8 mouse cellular contexts compared by ENCODE assay signal in genomic region chr6:73314923-73315603, GRCm38 (mm10).
DNase-seq lines count a peak whose midpoint lies in the region; ATAC-seq and TF ChIP-seq lines count a peak whose summit lies in the region.

No protein-coding gene starts in this region.

- TF ChIP-seq CTCF in gastrocnemius, adult 2 months (IDR thresholded peaks at IDR 0.05): no peak

- H3K27me3 ChIP-seq in limb, embryonic 10.5 days (ENCODE audit: low read depth, poor library complexity, severe bottlenecking): no peaks in the 10 kb centered on the region
- H3K27me3 ChIP-seq in midbrain, embryonic 10.5 days (ENCODE audit: low read depth, poor library complexity, severe bottlenecking): peaks cover 40% of the 10 kb centered on the region

- no peaks in the 10 kb centered on the region for H3K36me3 ChIP-seq in limb, embryonic 10.5 days
- H3K36me3 ChIP-seq in midbrain, embryonic 10.5 days: no peaks in the 10 kb centered on the region

- H3K4me1 ChIP-seq in limb, embryonic 10.5 days: peaks cover 15% of the 10 kb centered on the region; the same call in 1 of the 2 replicates
- H3K4me1 ChIP-seq in midbrain, embryonic 10.5 days: peaks cover 26% of the 10 kb centered on the region

- H3K4me3 ChIP-seq in gastrocnemius, adult 2 months: peak overlapping the region; percentile 68
- peak overlapping the region; percentile 62 for H3K4me3 ChIP-seq in limb, embryonic 10.5 days
- H3K4me3 ChIP-seq in midbrain, embryonic 10.5 days: peak overlapping the region; percentile 57

- H3K9me3 ChIP-seq in limb, embryonic 10.5 days (replicated peaks): no peaks in the 10 kb centered on the region
- H3K9me3 ChIP-seq in midbrain, embryonic 10.5 days (replicated peaks): no peaks in the 10 kb centered on the region

- peak; percentile 2 for DNase-seq in cerebellum, adult 11 months
- DNase-seq in cerebellum, postnatal 25 days: peak; percentile 37 to 68
- DNase-seq in gastrocnemius, adult 2 months: peak; percentile 62
- peak; percentile 1 for DNase-seq in induced T-regulatory cell, adult 2 months (ENCODE audit: low read depth)
- DNase-seq in limb, embryonic 10.5 days (ENCODE audit: low spot score): peak; percentile 89
- peak; percentile 91 for DNase-seq in midbrain, embryonic 10.5 days (ENCODE audit: low spot score)
- peak; percentile 24 for DNase-seq in skeletal muscle tissue, adult 2 months (ENCODE audit: low read depth, low spot score)

- ATAC-seq in cerebellum, adult (ENCODE audit: insufficient number of reproducible peaks, low FRiP score, low TSS enrichment): no peak

- WGBS in limb, embryonic 10.5 days: 3% methylated on average over 17 of the region's 17 CpGs
- under 1% methylated on average over 17 of the region's 17 CpGs for WGBS in midbrain, embryonic 10.5 days

- peak overlapping the region; percentile 43 for H3K27ac ChIP-seq in gastrocnemius, adult 2 months
- H3K27ac ChIP-seq in limb, embryonic 10.5 days: peak overlapping the region; percentile 84
- peak overlapping the region; percentile 84 for H3K27ac ChIP-seq in midbrain, embryonic 10.5 days (replicated peaks)

- intact Hi-C loops in gastrocnemius, adult 2 months (cut with DNase I): no loop called here

Comparison
In these comparisons a context has a peak if more than half of its experiments do, and no peak if none do; other contexts are left out.
1. DNase-seq: peak in every context shown above with its lines; median percentile 91 in midbrain, embryonic 10.5 days; 89 in limb, embryonic 10.5 days; 62 in gastrocnemius, adult 2 months; 52 in cerebellum, postnatal 25 days; 24 in skeletal muscle tissue, adult 2 months; 2 in cerebellum, adult 11 months; 1 in induced T-regulatory cell, adult 2 months.